Mouse (Mus musculus) telencephalon, adult 2 months (tissue): ENCODE measurements at regions not wholly inside any gene's neighbourhood (a gene's known extent, or its start where the extent isn't known, plus 50 kb on each side); places are given as distances from the start of the nearest gene placed in this dataset.

Source experiments
- DNase-seq: peaks from one replicate; pipeline ENCODE4 v3.0.0-alpha.2; 2011; ENCODE audit warnings: low read depth, low spot score

DNA sequence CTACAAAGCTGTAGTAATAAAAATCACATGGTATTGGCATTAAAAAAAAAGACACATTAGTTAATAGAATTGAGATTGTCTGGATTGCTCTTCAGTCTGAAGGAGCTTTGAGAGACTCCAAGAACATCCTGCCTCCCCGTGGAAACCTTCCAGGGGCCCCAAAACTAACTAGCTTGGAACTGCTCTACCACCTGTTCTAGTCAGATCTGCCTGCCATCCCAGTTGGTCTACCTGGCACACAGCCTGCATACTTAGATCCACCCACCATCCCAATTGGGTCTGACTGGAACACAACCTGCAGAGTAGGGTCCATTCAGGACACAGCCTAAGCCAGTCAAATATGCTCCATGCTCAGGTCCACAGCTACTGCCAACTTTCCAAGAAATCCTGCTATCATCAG lies 503.6 kb downstream of the Rapgef2 start:
- no peak for DNase-seq

DNA sequence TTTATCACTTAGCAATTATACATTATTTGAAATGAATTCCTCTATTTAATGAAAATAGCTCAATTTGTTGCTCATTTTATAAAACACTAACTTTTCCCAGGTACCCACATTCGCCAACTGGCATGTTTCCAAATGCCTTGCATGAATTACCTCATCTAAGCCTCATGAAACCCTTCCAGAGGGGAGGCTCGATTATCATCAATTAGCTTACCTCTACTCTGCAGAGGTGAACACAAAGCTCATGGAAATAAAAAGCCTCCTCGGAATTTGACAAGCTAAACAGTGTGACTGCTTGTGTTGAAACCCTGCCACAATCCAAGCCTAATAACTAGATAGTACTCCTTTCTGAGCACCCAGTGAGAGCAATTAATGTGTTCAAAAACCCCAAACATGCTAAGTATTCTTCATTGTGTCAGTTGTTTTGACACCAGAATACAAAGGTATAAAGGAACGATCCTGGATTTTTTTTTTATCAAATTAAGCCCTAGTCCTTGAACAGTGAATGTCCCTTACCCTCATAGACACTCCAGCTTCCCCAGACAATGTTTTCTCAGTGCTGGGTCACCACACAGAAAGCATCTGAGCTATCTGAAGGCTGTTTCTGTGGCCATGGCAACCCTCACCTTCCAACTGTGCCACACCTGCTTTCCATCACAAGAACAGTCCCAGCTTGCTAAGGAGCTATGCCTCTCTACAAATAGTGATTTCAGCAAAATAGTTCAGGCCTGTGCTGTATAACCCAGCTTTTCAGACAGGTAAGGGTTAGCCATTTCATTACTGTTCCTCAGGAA lies 530.4 kb downstream of the Rapgef2 start:
- DNase-seq, result no peak

DNA sequence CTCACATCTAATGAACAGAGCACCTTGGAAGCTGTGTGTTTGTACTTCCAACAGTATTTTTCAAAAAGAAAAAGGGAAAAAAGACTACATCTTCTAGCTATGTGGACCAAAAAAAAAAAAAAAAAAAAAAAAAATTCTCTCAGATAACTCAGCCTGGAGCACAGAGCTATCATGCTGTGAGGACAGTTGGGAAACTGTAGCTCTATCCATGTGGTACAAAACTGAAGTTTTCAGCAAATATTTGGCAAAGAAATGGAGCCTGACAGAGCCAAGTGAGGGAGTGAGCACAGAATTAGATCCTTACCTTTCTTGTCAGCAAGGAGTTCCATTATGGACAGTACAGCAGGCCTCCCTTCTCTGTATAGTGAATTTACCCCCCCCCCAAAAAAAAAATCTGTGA lies 550.2 kb downstream of the Rapgef2 start:
- DNase-seq, result no peak

DNA sequence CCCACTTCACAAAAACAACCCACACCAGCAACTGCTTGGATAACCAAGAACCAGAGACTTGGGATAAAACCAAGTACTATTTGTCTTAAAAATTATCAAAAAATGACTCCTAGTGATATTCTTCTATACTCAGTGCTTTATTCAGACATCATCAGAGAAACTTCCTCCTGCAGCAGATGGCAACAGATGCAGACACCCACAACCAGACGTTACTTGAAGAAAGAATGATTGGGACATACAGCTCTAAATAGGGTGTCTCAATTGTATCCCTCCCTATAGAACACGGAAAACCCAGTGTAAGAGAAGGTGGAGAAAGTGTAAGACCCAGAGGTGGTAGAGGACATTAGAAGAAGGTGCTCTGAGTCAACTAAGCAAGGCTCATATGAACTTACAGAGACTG lies 569.6 kb downstream of the Rapgef2 start:
- peak; percentile 43 for DNase-seq

DNA sequence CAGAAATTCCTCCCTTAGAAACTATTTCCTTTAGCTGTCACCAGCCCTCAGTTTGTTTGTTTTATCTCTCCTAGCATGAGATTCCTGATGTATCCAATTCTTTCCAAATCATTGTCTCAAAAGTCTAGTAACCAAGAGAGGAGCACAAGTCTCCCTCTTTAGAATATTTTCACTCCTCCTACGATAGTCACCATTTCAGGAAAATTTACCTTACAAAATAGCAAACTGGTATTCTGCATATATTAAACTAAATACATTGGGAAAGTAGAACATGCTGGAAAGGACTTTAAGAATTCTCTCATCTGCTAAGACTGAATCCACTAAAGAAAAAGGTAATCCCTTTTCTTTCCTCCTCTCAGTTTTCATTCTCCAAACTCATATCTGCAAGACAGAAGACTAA lies 578.6 kb downstream of the Rapgef2 start:
- peak; percentile 18 for DNase-seq

DNA sequence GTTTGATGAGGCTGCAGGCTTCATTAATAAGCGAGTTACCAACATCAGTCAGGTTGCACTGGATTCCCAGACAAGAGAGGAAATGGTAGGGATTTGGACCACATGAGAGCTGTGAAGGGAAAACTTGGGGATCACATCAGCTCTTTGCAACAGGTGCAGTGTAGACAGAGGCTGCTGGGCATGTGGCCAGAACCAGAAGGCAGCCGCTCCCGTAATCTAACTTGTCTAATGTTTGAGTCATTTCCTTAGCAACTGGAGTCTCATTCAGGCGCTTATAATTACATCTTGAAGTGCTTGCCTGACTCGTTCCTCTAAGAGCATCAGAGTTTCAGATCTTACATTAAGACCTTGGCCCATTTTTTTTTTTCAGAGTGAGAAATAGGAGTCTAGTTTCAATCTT lies 587.4 kb downstream of the Rapgef2 start:
- DNase-seq, result peak; percentile 48

DNA sequence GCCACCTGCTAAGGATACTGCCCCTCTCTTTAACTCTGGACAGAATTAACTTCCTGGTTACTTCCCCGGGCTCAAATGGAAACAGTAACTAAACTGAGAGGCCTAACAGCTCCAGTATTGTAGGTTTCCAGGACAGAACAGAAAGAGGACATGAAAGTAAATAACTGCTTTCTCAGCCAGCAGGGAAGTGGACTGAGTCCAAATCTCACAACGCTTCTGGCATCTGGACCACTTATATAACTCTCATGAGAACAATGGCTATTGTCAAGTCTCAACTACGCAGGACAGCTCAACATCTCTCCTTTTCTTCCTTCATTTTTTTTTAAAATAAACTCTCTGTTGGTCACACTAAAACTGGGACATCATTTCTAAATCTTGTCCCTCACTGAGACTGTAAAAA lies 594.8 kb downstream of the Rapgef2 start:
- DNase-seq, result peak; percentile 40

DNA sequence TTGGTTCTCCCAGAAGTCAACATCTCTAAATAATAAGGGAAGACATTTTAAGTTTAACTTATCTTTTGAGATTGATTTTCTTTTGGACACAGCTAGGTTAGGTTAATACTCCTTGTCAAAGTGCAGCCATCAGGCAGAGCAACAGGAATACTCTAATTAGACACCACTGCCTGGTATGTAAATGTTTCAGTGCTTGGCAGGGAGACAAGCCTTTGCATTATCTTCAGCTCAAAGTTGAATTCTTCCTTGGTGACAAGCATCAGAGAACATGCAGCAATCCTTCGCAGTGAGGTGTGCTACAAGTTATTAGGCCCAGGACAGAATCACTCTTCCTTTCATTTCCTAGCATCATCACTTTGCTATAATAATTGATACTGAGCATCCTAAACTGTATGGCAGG lies 608.7 kb downstream of the Rapgef2 start:
- no peak for DNase-seq

DNA sequence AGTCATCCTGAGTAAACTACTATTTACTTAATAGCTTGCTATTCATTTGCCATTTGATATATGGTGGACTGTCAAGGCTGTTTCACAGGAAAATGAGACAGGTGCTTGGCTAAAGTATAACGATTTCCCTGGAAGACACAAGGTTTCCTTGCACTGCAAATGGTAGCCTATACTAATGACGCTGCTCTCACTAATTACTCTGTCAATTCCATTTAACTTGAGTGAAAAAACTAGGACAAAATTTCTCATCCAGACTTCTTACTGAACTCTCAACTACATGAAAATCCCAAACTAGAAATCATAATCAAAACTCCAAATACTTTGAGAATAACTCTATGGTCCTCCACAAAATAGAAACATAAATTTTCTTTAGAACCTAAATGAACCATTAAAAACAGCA lies 609.5 kb downstream of the Rapgef2 start:
- no peak for DNase-seq

DNA sequence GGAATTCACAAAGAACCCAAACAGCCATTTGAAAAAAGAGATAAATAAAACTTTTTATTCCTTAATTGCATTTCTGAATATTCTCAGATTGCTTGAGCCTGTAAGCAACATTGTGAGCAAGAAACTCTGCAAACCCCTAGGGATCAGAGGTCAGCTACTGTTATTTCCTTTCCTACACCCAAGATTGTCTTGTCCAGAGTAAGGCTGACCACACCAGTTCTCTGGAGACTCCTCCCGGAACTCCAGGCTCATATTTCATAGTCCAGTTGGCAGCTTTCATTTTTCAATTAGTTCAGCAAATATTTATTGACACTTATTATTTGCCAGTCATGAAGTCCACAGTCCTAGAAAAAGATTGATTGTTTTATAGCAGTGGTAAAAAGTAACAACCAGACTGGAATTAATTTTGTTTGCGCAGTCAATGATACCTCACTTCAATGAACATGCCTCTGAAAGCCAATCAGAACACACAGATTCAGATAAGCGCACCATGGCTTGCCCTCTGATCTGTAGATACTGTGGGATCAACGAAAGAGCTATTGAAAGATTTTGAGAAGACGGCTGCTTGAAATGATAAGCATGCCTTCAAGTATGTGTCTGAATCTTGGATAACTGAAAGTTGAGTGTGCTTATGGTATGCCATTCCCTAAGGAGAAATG lies 611.7 kb downstream of the Rapgef2 start:
- no peak for DNase-seq

DNA sequence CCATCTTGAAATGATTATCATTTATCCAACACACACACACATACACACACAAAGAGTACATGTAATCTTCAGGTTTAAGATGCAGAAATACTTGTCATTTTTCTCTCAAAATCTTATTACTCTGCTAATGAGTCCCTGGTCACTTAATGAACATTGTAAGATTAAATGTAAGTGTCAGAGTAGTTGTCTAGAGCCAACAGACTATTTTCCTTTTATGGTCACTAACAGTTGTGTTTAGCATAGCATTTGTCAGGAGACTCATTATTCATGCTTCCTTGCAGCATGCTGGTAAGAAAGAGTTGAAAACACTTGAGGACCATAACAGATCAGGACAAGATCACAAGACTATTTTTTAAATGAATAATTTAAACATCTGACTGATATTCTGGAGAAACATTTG lies 618.3 kb downstream of the Rapgef2 start:
- DNase-seq, result no peak

DNA sequence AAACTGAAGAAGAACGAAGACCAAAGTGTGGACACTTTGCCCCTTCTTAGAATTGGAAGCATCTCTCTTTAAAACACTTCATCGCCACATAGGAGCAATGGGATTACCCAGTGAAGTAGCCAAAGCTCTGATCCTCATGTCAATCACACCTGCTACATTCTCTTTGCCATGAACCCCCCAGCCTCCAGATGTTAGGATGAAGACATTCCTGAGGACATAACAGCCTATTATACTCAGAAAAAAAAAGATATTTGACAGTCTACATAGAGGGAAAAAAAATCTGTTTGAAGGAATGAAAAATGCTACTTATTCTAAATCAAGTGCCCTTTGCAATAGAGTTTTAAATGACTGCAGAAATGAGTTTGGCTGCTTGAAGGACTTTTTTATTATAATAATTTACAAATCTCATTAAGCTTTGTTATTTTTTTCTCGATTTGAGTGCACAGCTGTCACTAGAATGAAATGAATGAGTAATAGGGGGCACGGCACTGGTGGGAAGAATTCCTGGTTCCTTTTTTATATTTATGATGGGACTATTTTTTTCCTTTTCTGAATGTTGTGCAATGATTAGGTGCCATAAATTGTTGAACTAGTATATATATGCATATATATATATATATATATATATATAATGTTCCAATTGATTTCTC lies 618.8 kb downstream of the Rapgef2 start:
- DNase-seq, result no peak

DNA sequence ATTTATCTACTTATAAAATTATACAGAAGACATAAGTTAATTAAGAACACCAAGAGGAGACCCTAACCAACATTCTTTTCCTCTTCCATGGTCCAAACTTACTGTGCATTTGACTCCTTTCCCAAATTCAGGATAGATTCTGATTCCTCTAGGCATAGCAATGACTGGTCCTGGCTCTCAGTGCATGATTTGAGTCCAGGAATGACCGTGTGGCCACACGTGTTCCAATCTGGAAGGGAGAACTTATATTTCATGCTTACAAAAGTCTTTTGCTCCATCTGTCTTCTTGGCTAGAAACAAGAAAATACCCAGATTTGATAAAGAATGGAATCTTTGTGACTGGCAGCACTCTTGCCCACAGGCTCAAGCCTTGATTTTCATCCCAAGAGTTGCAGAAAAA lies 638.2 kb downstream of the Rapgef2 start:
- DNase-seq, result no peak

DNA sequence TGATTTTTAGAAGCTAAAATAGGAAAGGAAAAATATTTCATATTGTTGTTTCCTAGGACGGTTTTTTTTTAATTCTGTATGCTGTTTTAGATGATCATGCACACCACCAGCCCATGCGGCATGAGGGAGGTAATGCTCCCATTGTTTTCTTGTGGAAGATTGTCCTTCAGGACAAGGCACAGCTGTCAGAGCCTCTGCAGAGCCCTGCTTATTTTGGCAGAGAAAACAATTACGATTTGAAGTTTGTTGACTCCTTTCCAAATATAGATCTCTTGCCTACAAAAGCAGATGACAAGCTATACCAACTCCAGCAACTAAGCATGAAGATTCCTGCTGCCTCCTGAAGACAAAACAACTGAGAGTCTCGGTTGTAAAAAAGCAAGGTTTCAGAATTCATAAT lies 650.9 kb downstream of the Rapgef2 start:
- DNase-seq, result no peak

DNA sequence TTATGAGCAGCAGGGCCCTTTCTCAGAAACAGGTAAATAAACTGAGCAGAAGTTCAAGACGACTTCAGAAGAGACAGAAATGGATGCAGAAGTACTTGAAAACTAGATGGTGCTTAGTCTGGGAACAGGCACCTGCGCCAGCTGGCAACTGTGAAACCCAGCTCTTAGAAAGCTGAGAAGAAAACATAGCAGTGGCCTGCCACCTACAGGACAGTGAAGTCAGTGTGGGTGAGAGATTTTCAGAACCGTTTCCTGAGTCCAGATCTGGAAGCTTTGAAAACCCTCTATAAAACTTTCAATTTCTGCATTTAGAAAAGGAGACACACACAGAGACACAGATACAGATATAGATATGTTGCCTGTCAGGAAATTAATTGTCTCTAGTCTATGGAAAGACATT lies 667.4 kb downstream of the Rapgef2 start:
- peak; percentile 26 for DNase-seq

DNA sequence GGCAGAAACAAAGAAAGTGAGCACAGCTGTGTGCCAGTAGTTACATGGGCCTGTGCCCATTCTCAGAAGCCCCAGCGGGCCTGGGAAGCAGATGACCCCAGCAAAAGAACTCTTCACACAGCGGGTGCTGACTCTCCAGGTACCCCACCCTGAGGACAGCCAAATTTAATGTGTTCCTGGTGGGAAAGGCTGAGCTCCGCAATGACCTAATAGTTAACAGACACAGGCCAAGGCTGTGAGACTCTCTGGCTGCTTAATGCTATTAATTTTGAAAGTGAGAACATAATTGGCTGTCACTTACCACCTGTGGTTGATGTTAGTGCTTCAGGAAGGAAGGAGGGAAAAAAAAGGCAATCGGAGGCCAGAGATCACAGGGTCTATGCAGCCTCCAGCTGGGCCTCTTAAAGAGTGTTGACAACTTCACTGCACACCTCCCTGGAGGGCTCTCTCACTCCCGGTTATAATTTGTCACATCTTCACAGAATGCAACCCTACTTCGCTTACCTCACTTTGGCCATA lies 691.5 kb downstream of the Rapgef2 start:
- no peak for DNase-seq

DNA sequence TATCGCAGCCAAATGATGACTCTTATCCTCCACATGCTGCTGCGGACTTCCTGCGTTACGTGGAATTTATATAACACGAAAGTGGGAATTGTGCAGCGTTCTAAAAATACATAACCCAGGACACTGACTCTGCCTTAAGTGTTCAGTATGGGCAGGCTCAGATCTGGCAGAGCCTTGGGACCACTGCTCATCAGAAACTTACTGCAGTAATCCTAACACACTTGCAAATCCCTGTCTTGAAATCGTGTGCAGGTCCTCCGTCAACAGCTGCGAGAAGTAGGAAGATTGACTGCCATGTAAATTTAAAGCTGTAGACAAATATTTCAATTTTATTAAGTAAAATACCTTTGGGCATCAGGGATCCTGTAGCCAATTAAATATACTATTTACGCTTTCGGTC lies 692.0 kb downstream of the Rapgef2 start:
- no peak for DNase-seq

DNA sequence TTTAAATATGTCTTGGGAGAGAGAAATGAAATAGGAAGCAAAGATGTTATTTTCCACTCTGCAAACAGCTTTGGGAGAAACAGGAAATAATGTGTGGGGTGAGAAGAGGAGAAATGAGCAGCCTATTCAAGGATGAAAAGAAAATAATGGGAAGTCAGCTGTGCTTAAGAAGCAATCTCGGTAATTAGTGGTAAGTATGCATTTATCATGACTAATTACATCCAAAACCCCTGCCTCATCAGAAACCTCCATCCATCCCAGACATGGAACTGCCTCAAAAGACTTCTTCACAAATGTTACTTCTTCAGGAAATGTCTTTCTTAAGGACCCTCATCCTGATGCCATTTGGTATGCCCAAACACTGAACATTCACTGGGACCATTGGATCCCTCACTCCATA lies 699.7 kb downstream of the Rapgef2 start:
- DNase-seq, result no peak

DNA sequence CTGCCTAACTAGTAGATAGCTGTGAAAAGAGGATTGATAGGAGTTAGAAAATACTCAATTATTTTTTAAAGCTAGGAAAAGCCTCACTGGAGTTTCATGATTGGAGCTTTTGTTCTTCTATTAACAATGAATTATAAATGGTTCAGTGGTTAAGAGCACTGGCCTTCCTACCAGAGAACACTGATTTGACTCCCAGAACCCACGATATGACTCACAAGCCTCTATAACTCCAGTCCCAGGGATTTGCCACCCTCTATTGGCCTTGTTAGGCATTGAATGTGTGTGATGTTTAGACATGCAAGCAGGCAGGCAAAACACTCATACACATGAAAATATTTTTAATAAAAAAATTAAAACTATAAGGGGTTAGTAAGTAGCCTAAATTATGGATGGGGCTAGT lies 704.4 kb downstream of the Rapgef2 start:
- DNase-seq, result no peak

DNA sequence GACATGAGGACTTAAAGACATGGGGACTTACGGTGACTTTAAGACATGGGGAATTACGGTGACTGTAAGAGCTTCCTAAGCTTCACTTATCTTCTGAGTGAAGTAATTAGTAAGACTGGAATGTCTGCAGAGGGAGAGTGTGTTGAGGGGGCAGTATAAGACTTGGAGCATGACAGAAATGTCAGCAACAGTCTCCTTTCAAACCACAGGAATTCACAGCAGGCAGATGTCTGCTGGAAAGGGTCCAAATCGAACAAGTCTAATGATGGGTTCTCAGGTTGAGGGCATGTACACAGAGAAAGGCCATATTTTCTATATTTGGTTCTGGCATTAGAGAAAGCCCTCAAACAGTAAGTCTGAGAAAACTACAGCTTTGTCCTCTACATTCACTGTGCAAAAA lies 705.2 kb downstream of the Rapgef2 start:
- no peak for DNase-seq

DNA sequence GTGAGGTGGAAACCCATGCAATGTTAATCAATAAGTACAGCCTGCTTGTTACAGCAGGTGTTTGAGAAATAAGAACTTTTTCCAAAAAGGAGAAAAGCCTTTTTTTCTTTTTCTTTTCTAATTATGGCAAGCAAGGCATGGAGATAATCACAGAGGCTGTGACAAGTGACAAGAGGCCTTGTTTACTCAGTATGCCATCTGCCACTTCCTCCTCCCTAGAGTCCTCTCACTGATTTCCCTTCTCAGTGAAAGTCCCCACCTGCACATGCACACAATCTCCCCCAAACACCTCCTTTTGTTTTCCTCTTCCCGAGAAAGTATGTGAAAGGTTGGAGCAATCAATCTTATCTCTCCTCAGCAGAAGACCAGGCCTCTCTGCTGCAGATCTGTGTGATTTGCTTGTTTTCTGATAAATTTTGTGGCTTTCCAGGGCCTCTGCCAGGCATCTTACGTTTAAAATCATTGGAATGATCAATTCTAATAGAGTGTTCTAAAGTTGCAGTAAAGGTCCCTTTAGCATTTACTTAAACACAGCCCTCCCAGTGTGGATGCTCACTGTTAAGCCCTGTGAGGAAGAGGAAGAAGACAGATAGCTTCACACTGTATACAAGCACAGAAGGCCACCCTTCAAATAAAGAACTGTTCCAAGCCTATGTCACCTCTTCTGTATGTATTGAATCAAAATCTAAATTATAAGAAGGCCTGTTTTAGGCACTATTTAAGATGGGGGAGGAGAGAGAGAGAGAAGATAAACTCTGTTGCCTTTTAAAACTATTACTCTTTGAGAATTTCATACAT lies 710.5 kb downstream of the Rapgef2 start:
- DNase-seq, result no peak

DNA sequence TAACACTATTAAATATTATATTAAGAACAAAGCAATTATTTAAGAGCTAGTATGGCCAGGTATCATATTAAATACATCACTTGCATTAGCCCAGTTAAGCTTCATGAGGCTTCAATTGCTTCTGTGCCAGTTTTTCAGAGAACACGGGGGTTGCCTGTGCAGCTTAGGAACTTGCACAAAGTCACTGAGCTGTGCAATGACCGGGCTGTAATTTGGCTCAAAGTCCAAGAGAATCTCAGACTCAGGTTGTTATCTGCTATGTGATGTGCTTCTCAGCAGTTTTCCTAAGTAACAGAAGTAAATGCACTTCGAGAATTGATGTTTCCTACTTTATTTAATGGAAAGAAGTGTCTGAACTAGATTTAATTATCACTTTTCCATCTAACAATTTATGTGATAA lies 711.5 kb downstream of the Rapgef2 start:
- no peak for DNase-seq
